Mouse (Mus musculus): ENCODE measurements around the gene Ly9. TPM values are rescaled to one million over a fixed set of nuclear protein-coding genes. Genes with fewer than 3 reads are reported as not detected.

The Ly9 gene
- polyA plus RNA-seq, 1 experiment from 2014 or later: 22.7 TPM

Small RNAs within 50 kb of the gene (microRNA-seq; reads per million reads assigned to microRNA genes)
- not detected for gene Mir7683 (ENCODE audit: borderline number of aligned reads)

Other genes starting within 250 kb of the Ly9 start
- 0.76 and 1.4 TPM in 2 replicates for gene Klhdc9, start 246.6 kb downstream of the Ly9 start, polyA plus RNA-seq (2015; fragmentation: Nextera tagmentation; extraction: Ambion mirVana)
- 0.91 and 1.1 TPM in 2 replicates for gene Nectin4, start 237.3 kb downstream of the Ly9 start, polyA plus RNA-seq (2015; fragmentation: Nextera tagmentation; extraction: Ambion mirVana)
- gene Arhgap30, start 218.5 kb downstream of the Ly9 start, polyA plus RNA-seq (2015; fragmentation: Nextera tagmentation; extraction: Ambion mirVana): 64.2 and 73.2 TPM in 2 replicates
- 80.7 and 90.6 TPM in 2 replicates for gene Usf1, start 196.1 kb downstream of the Ly9 start, polyA plus RNA-seq (2015; fragmentation: Nextera tagmentation; extraction: Ambion mirVana)
- gene Tstd1, start 188.5 kb downstream of the Ly9 start, polyA plus RNA-seq (2015; fragmentation: Nextera tagmentation; extraction: Ambion mirVana): 4.7 and 4.8 TPM in 2 replicates
- 15.4 and 22.7 TPM in 2 replicates for gene F11r, start 169.9 kb downstream of the Ly9 start, polyA plus RNA-seq (2015; fragmentation: Nextera tagmentation; extraction: Ambion mirVana)
- 18.7 and 20.4 TPM in 2 replicates for gene Alyref2, start 103.9 kb downstream of the Ly9 start, polyA plus RNA-seq (2015; fragmentation: Nextera tagmentation; extraction: Ambion mirVana)
- gene Itln1, start 72.1 kb downstream of the Ly9 start, polyA plus RNA-seq (2015; fragmentation: Nextera tagmentation; extraction: Ambion mirVana): 2.2 and 2.8 TPM in 2 replicates
- gene Cd244a, start 48.2 kb downstream of the Ly9 start, polyA plus RNA-seq (2015; fragmentation: Nextera tagmentation; extraction: Ambion mirVana): 3.2 and 4.2 TPM in 2 replicates
- gene Slamf7, start 45.6 kb upstream of the Ly9 start, polyA plus RNA-seq (2015; fragmentation: Nextera tagmentation; extraction: Ambion mirVana): 4.1 and 4.7 TPM in 2 replicates
- gene Cd48, start 74.6 kb upstream of the Ly9 start, polyA plus RNA-seq (2015; fragmentation: Nextera tagmentation; extraction: Ambion mirVana): 100 and 114 TPM in 2 replicates
- 26.0 and 28.0 TPM in 2 replicates for gene Slamf1, start 159.7 kb upstream of the Ly9 start, polyA plus RNA-seq (2015; fragmentation: Nextera tagmentation; extraction: Ambion mirVana)
- 42.9 and 52.1 TPM in 2 replicates for gene Cd84, start 232.3 kb upstream of the Ly9 start, polyA plus RNA-seq (2015; fragmentation: Nextera tagmentation; extraction: Ambion mirVana)